Mouse (Mus musculus): ENCODE data around the gene Csnka2ip. TPM values are rescaled to one million over a fixed set of nuclear protein-coding genes. Genes with fewer than 3 reads are reported as not detected.

Gene Csnka2ip
- total RNA-seq, 2 experiments from 2014 or later = 2.3 to 2.8 TPM

DNA sequence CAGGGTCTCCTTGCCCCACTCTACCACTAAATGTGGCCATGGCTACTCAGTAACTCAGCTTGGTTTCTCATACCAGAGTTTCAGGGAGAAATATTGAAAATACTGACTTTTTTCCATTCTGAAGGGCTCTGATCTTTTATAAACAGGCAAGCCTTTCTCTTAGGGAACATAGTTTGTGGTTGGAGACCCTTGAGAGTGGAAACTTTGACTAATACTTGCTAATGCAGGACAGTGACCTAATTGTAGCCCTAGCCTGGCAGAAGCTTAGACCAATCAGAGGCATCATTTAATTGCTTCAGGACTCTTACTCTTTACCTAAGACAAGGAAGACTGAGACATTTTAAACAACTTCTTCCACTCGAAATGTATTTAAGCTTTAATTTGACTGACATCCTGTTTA lies 39.1 kb downstream of the Csnka2ip start:
- DNase-seq (ENCODE audit: extremely low spot score in 1 of 2, low spot score in 2 of 2) = no peak
- intact Hi-C loops (cut with DNase I) = no loop called here
- TF ChIP-seq CTCF (IDR thresholded peaks at IDR 0.05) = no peak
- no peak overlapping the region for H3K4me3 ChIP-seq
- no peak overlapping the region for H3K27ac ChIP-seq

DNA sequence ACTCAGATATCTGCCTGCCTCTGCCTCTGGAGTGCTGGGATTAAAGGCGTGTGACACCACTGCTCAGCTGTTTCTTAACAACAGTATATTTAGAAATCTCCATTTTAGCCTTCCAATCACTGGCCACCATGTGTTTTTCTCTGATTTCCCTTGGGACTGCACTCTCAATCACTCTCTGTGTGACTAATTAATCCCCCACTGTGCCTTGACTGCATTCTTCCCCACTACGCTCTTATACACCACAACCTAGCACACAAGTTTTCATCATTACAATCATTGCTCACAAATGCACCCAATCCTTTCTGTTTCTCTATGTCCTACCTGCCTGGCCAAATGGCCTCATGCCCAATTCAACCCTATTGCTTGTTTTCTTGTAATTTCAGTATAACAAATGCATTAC lies 43.7 kb downstream of the Csnka2ip start:
- no peak for TF ChIP-seq CTCF (IDR thresholded peaks at IDR 0.05)
- intact Hi-C loops (cut with DNase I) = no loop called here
- no peak overlapping the region for H3K4me3 ChIP-seq
- DNase-seq (ENCODE audit: extremely low spot score in 1 of 2, low spot score in 2 of 2) = no peak
- H3K27ac ChIP-seq = no peak overlapping the region

DNA sequence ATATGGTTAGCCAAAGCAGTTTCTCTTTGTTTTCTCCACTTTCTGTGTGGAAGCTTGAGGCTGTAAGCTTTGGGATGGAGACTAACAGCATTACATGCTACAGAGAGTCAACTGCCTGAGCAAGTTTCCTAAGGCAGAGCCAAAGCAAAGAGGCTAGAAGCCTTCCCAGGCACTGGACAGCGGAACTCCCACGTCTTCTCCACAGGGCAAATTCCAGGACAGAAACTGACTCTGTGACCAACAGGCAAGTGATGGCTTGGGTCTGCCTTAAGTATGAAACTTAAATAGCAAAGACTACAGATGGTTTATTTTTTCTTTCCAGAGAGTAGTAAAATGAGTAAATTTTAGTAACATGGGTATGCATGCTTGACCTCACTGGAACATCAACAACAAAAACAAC lies 75.3 kb downstream of the Csnka2ip start:
- no peak for DNase-seq (ENCODE audit: extremely low spot score in 1 of 2, low spot score in 2 of 2)
- Histone ChIP-seq H3K4me3 (no peak overlapping the region), H3K27ac (no peak overlapping the region)
- TF ChIP-seq CTCF (IDR thresholded peaks at IDR 0.05) = no peak
- intact Hi-C loops (cut with DNase I) = no loop called here

DNA sequence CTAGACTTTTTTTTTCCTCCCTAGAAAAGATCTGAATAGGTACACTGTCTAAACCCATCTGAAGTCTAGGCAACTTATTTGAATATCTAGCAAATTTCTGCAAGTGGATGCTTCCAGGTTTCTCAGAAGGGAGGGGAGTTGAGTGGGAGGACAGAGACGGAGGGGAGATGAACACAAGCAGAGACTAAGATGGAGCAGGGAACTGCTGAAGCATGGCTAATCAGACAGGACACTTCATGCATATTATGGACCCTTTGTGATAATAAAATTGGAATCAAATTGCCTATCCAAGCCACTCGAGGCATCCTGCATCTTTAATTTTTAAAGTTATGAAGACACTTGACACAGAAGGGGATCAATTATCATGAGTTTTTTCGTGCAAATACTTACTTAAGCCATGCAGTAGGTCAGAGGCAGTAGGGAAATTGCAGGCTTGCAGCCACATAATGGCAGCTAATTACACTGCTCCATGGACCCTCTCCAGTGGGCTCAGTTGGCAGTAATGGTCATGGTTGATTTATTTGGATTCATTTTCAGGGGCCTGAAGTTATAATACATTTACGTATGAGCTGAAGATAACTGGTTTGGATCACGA lies 78.1 kb downstream of the Csnka2ip start:
- intact Hi-C loops (cut with DNase I) = no loop called here
- DNase-seq (ENCODE audit: extremely low spot score in 1 of 2, low spot score in 2 of 2) = no peak
- no peak overlapping the region for H3K27ac ChIP-seq
- no peak for TF ChIP-seq CTCF (IDR thresholded peaks at IDR 0.05)
- no peak overlapping the region for H3K4me3 ChIP-seq

DNA sequence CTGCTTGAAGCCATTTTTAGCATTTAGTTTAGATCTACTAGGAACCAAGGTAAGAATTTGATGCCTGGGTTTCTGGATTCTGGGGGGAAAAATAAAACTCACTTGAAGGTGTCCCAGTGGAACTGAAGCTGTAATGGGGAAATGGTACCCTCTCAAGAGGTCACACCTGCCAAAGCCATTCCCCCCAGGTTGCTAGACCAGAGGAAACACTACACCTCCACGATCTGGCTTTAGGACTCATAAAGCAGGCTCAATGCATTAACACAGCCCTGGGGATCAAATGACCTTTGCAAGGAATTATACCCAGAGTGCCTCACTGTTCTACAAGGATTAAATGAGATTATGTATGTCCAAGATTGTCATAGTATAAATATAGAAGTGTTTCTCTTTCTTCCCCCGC lies 88.8 kb downstream of the Csnka2ip start:
- Histone ChIP-seq H3K4me3 (no peak overlapping the region), H3K27ac (no peak overlapping the region)
- DNase-seq (ENCODE audit: extremely low spot score in 1 of 2, low spot score in 2 of 2) = no peak
- no peak for TF ChIP-seq CTCF (IDR thresholded peaks at IDR 0.05)
- intact Hi-C loops (cut with DNase I) = no loop called here

Other genes starting within 250 kb of the Csnka2ip start
- 10 to 100 TPM; 21.4 to 22.9 TPM for gene 4930453N24Rik, start 168.8 kb upstream of the Csnka2ip start, total RNA-seq (2021)
- gene Zfp654, start 249.2 kb upstream of the Csnka2ip start, total RNA-seq (2021) = 10 to 100 TPM; 16.8 to 17.7 TPM
- 10 to 100 TPM; 55.6 to 60.0 TPM for gene Cggbp1, start 249.6 kb upstream of the Csnka2ip start, total RNA-seq (2021)

Measured in left cerebral cortex, adult 2 months (tissue).